Mouse (Mus musculus) midbrain, embryonic 16.5 days (tissue): ENCODE data around the gene Hrasls5. TPM values are rescaled to one million over a fixed set of nuclear protein-coding genes. Genes with fewer than 3 reads are reported as not detected.

ENCODE experiments used
- ATAC-seq: fragments of 200-750 bp; cut with Nextera tagmentation; 2 replicates; pipeline ENCODE4 v1.8.0; 2017; ENCODE audit warnings: moderate TSS enrichment
- H3K27ac ChIP-seq: fragments of 300-500 bp; sonication (generic); 2 replicates; pipeline ENCODE4 v1.5.1; 2014; ENCODE audit warnings: mild to moderate bottlenecking, low read length, mixed read lengths
- H3K27me3 ChIP-seq: fragments of 300-500 bp; sonication (generic); 2 replicates; pipeline ENCODE4 v1.6.1; 2014; ENCODE audit warnings: low read depth, low read length, mixed read lengths; ENCODE audit not compliant: control insufficient read depth, insufficient read depth
- H3K36me3 ChIP-seq: fragments of 300-500 bp; sonication (generic); 2 replicates; pipeline ENCODE4 v1.6.1; 2014; ENCODE audit warnings: mild to moderate bottlenecking, low read length, moderate library complexity, mixed read lengths; ENCODE audit not compliant: control insufficient read depth, insufficient read depth
- H3K4me1 ChIP-seq: fragments of 300-500 bp; sonication (generic); 2 replicates; pipeline ENCODE4 v1.6.1; 2014; ENCODE audit warnings: mild to moderate bottlenecking, low read length, mixed read lengths; ENCODE audit not compliant: control insufficient read depth, insufficient read depth
- H3K4me2 ChIP-seq: fragments of 300-500 bp; sonication (generic); 2 replicates; pipeline ENCODE4 v1.6.1; 2014; ENCODE audit warnings: mild to moderate bottlenecking, low read length, mixed read lengths
- H3K4me3 ChIP-seq: fragments of 300-500 bp; sonication (generic); 2 replicates; pipeline ENCODE4 v1.5.1; 2014; ENCODE audit warnings: low read depth, mild to moderate bottlenecking, low read length, moderate library complexity, mixed read lengths
- H3K9ac ChIP-seq: fragments of 300-500 bp; sonication (generic); 2 replicates; pipeline ENCODE4 v1.6.1; 2014; ENCODE audit warnings: low read depth, low read length, mixed read lengths
- H3K9me3 ChIP-seq: fragments of 300-500 bp; sonication (generic); replicated peaks from 2 replicates; pipeline ENCODE4 v1.6.1; 2014; ENCODE audit warnings: mild to moderate bottlenecking, low read length, mixed read lengths; ENCODE audit not compliant: control insufficient read depth, poor library complexity, severe bottlenecking
- WGBS: fragments of 180-500 bp; shearing (Covaris S2); extraction: QIAGEN DNeasy Blood & Tissue Kit; methylation state at CpG from one replicate; pipeline ENCODE4 v1.1.7; 2014; 5-methylcytosine and 5-hydroxymethylcytosine counted together
- polyA plus RNA-seq: library from polyadenylated mRNA; unstranded; fragments of >200 nt; fragmentation: Nextera tagmentation; extraction: Ambion mirVana; gene quantifications from 2 replicates; pipeline ENCODE4 v1.2.1, GENCODE M21; 2015

Hrasls5 gene
- polyA plus RNA-seq, 1 experiment from 2014 or later, result not detected

GRCm38 (mm10) chr19:7617696-7618095, 5.4 kb downstream of the Hrasls5 start:
- Histone ChIP-seq H3K4me1 (no peaks in the 10 kb centered on the region; the same call in 1 of the 2 replicates), H3K9ac (no peak overlapping the region), H3K9me3 (no peaks in the 10 kb centered on the region), H3K4me2 (no peak overlapping the region), H3K4me3 (no peak overlapping the region), H3K27me3 (no peaks in the 10 kb centered on the region; the same call in 1 of the 2 replicates), H3K27ac (no peak overlapping the region), H3K36me3 (no peaks in the 10 kb centered on the region)
- ATAC-seq, result peak; percentile 59; the same call in 1 of the 2 replicates
- WGBS, result 41% methylated on average over 7 of the region's 7 CpGs

GRCm38 (mm10) chr19:7633021-7633420, 20.7 kb downstream of the Hrasls5 start:
- Histone ChIP-seq H3K4me1 (no peaks in the 10 kb centered on the region), H3K27ac (no peak overlapping the region), H3K4me2 (no peak overlapping the region), H3K9ac (no peak overlapping the region), H3K36me3 (no peaks in the 10 kb centered on the region), H3K9me3 (no peaks in the 10 kb centered on the region), H3K4me3 (no peak overlapping the region), H3K27me3 (no peaks in the 10 kb centered on the region)
- ATAC-seq, result no peak

- Histone ChIP-seq H3K27ac (no peak overlapping the region), H3K9me3 (no peaks in the 10 kb centered on the region), H3K9ac (no peak overlapping the region), H3K4me2 (no peak overlapping the region), H3K4me1 (no peaks in the 10 kb centered on the region), H3K36me3 (no peaks in the 10 kb centered on the region), H3K4me3 (no peak overlapping the region), H3K27me3 (no peaks in the 10 kb centered on the region)
- no peak for ATAC-seq
- 80% methylated on average over 1 of the region's 1 CpGs for WGBS
Observed at GRCm38 (mm10) chr19:7633786-7634185, 21.4 kb downstream of the Hrasls5 start.

DNA sequence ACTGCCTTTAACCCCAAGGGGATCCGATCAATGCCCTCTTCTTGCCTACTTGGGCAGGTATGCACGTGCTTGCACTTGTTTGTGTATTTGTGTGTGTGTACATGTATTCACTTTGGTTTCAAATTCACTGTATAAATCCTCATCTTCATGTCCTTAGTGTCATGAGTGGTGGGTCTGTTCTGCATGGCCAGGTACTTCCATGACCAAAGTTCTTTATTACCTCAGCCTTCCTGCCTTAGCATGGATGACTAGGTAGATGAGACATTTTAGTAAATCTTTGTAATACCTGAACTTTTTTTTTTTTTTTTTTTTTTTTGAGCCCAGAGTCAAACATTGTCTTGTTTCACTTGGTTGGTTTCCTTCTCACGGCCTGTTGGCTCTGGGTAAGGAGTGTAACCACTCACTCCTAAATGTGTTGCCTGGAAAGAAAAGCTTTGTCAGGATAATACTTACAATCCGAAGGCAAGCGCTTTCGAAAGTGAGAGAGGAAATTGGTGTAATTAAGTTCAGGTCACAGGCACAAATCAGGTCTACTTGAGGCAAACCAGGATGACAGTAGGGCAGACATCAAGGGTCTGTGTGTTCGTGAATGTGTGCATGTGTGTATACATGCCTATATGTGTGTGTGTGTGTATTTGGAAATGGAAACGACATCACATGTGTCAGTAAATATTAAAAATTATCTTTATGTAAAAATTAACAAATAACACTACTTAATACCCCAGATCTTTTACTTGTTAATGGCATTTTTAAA, 36.7 kb downstream of the Hrasls5 start:
- no peak for ATAC-seq
- no peak overlapping the region for H3K9ac ChIP-seq

DNA sequence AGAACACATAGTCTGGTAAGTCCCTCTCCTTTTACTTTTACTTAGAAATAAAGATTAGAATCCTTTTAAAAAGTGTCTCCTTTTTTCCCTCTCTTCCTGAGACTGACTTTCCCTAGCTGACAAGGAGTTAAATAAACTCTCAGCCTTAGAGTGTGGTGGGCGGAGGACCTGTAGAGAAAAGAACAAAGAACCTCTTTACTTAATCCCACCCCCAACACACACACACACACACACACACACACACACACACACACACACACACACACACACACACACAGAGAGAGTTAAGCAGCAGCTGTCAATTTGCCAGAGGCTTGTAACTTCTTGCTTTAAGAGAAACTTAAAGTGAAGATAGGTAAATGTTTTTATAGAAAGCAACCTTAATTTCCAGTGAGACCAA, 59.7 kb downstream of the Hrasls5 start:
- 9% methylated on average over 1 of the region's 1 CpGs for WGBS
- H3K4me1 ChIP-seq, result no peaks in the 10 kb centered on the region
- ATAC-seq, result no peak

More for the DNA sequence above, 36.7 kb downstream of the Hrasls5 start:
- Histone ChIP-seq H3K27ac (no peak overlapping the region), H3K9me3 (no peaks in the 10 kb centered on the region), H3K4me3 (no peak overlapping the region), H3K4me2 (no peak overlapping the region), H3K27me3 (no peaks in the 10 kb centered on the region), H3K36me3 (no peaks in the 10 kb centered on the region), H3K4me1 (no peaks in the 10 kb centered on the region)
- WGBS, result 85% methylated on average over 8 of the region's 8 CpGs

DNA sequence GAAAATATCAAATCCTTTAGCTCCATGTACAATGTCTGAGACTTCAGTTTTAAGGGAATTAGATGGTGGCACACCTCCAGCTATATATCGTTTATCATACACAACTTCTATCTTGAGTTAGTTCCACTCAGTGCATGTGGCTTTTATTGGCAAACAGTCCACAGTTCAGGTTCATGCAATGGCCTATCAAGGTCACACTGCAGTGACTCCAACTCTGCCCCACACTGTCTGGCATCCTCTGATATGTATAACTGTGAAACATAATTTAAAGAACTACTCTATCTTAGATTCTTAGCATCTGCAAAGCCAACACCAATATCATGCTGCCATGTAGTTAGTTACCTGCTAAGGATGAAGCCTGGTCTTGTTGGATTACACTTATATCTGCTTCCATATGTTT, 75.6 kb downstream of the Hrasls5 start:
- 92% methylated on average over 1 of the region's 1 CpGs for WGBS
- H3K4me2 ChIP-seq, result no peak overlapping the region
- no peaks in the 10 kb centered on the region for H3K9me3 ChIP-seq
- H3K27me3 ChIP-seq, result no peaks in the 10 kb centered on the region
- no peak overlapping the region for H3K4me3 ChIP-seq
- no peaks in the 10 kb centered on the region for H3K36me3 ChIP-seq
- no peak overlapping the region for H3K9ac ChIP-seq
- H3K27ac ChIP-seq, result no peak overlapping the region
- ATAC-seq, result no peak
- no peaks in the 10 kb centered on the region for H3K4me1 ChIP-seq

More for the DNA sequence above, 59.7 kb downstream of the Hrasls5 start:
- Histone ChIP-seq H3K4me2 (no peak overlapping the region), H3K9ac (no peak overlapping the region), H3K9me3 (no peaks in the 10 kb centered on the region), H3K27me3 (no peaks in the 10 kb centered on the region), H3K27ac (no peak overlapping the region), H3K36me3 (no peaks in the 10 kb centered on the region), H3K4me3 (no peak overlapping the region)

Other genes starting within 250 kb of the Hrasls5 start
- gene Spindoc, start 229.5 kb upstream of the Hrasls5 start, polyA plus RNA-seq, result 30.7 and 32.3 TPM in 2 replicates
- 11.0 and 12.0 TPM in 2 replicates for gene 2700081O15Rik, start 194.9 kb upstream of the Hrasls5 start, polyA plus RNA-seq
- gene Rtn3, start 129.3 kb upstream of the Hrasls5 start, polyA plus RNA-seq, result 654 and 682 TPM in 2 replicates
- gene Atl3, start 118.5 kb upstream of the Hrasls5 start, polyA plus RNA-seq, result 6.7 and 6.8 TPM in 2 replicates
- gene Pla2g16, start 55.1 kb upstream of the Hrasls5 start, polyA plus RNA-seq, result 2.2 and 3.1 TPM in 2 replicates
- 0.17 and 0.26 TPM in 2 replicates for gene Lgals12, start 5.3 kb upstream of the Hrasls5 start, polyA plus RNA-seq
- 0.14 TPM in 1 of 2 replicates, not detected in the other for gene Slc22a19, start 98.8 kb downstream of the Hrasls5 start, polyA plus RNA-seq
- not detected in 2 replicates for gene Slc22a26, start 190.1 kb downstream of the Hrasls5 start, polyA plus RNA-seq